9 mouse cellular contexts compared by ENCODE assay signal in the genomic region with DNA sequence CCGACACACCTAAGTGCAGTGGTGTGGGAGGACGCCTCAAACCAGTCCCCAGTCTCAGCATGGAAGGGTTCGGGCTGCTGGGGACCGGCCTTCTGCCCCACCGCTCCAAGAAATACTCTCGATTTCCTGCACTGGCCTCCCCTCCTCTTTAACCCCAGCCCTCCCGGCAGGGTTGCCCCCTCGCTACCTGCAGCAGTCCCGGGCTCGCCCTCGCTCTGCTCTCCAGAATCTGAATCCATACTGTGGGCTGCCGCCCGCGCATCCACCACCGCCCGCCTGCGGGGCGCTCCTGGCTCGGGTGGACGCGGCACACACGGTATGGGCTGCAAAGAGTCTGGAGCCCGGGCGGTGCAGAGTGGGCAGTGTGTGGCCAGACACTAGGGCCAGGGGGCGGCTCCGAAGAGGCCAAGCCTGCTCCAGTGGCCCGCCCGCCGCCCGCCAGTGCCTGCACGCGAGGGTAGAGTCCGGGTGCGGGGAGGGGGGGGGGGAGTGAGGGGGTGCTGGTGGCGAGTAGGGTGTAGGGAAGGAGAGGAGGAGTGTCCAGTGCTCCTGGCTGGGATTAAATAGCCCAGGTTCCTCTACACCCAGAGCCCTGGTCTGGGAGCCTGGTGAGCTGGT. TPM values are rescaled to one million over a fixed set of nuclear protein-coding genes. Genes with fewer than 3 reads are reported as not detected.
DNase-seq lines count a peak whose midpoint lies in the region; TF ChIP-seq lines count a peak whose summit lies in the region.
"Had no signal": no experiment of that assay in that cellular context is flagged by ENCODE, and none has a peak within 500 bp of the region (broad histone marks: within the 10 kb centered on the region; RNA-seq: fewer than 3 reads in every experiment).

A gene (minus strand): TSS at position 357 of the 618 bp plus-strand sequence.

- WGBS in forebrain, embryonic 10.5 days: 1% methylated on average over 34 of the region's 35 CpGs
- WGBS in hindbrain, embryonic 10.5 days: 0% methylated on average over 35 of the region's 35 CpGs

- no peak for TF ChIP-seq CTCF in testis, adult 2 months (IDR thresholded peaks at IDR 0.05; ENCODE audit: control insufficient read depth, insufficient read depth, insufficient replicate concordance, low read depth, low read length)

- no peaks in the 10 kb centered on the region for H3K9me3 ChIP-seq in forebrain, embryonic 10.5 days
- no peaks in the 10 kb centered on the region for H3K9me3 ChIP-seq in hindbrain, embryonic 10.5 days

- H3K36me3 ChIP-seq in testis, adult 2 months (ENCODE audit: control insufficient read depth, insufficient read depth, low read length): no peaks in the 10 kb centered on the region
- H3K36me3 ChIP-seq in forebrain, embryonic 10.5 days (replicated peaks): no peaks in the 10 kb centered on the region
- no peaks in the 10 kb centered on the region for H3K36me3 ChIP-seq in hindbrain, embryonic 10.5 days

- H3K27ac ChIP-seq in testis, adult 2 months (ENCODE audit: control insufficient read depth, insufficient read depth, low read depth, low read length): no peak within 1 kb of the TSS
- H3K27ac ChIP-seq in forebrain, embryonic 10.5 days: peak within 1 kb of the TSS; percentile 74
- peak within 1 kb of the TSS; percentile 84 for H3K27ac ChIP-seq in hindbrain, embryonic 10.5 days

- H3K27me3 ChIP-seq in testis, adult 2 months (ENCODE audit: control insufficient read depth, insufficient read depth, low read length): peaks cover 3% of the 10 kb centered on the region
- peaks cover 41% of the 10 kb centered on the region for H3K27me3 ChIP-seq in forebrain, embryonic 10.5 days (ENCODE audit: poor library complexity, severe bottlenecking)
- peaks cover 38% of the 10 kb centered on the region for H3K27me3 ChIP-seq in hindbrain, embryonic 10.5 days (ENCODE audit: insufficient read depth, poor library complexity, severe bottlenecking)

- TF ChIP-seq POLR2A in testis, adult 2 months (IDR thresholded peaks at IDR 0.05; ENCODE audit: control insufficient read depth, low read depth, low read length): no peak

- H3K4me1 ChIP-seq in testis, adult 2 months (ENCODE audit: control insufficient read depth, insufficient read depth, low read length): peaks cover 14% of the 10 kb centered on the region
- H3K4me1 ChIP-seq in forebrain, embryonic 10.5 days: peaks cover 20% of the 10 kb centered on the region
- H3K4me1 ChIP-seq in hindbrain, embryonic 10.5 days (replicated peaks): peaks cover 22% of the 10 kb centered on the region

- DNase-seq in testis, postnatal 14 days (ENCODE audit: low spot score): no peak
- DNase-seq in forebrain, embryonic 10.5 days (ENCODE audit: extremely low spot score, low spot score): peak; percentile 49
- DNase-seq in hindbrain, embryonic 10.5 days (ENCODE audit: low spot score): peak; percentile 61
- no peak for DNase-seq in layer of hippocampus, postnatal 14 days (ENCODE audit: low spot score in 2 of 2)
- DNase-seq in lung, postnatal 36 days: peak; percentile 42
- peak; percentile 48 for DNase-seq in right cerebral cortex, postnatal 4 days
- DNase-seq in adipocyte (ENCODE audit: low spot score): no peak

- H3K4me3 ChIP-seq in testis, adult 2 months (ENCODE audit: control insufficient read depth, low read depth, low read length): peak within 1 kb of the TSS; percentile 53
- peak within 1 kb of the TSS; percentile 79 for H3K4me3 ChIP-seq in forebrain, embryonic 10.5 days
- peak within 1 kb of the TSS; percentile 79 for H3K4me3 ChIP-seq in hindbrain, embryonic 10.5 days

RNA-seq across cellular contexts. Expression of the gene that starts here (rescaled TPM):
- polyA plus RNA-seq in testis, adult 2 months (2012; rRNA removed): 0.06 TPM in 1 of 2 replicates, not detected in the other
- 0.07 and 0.14 TPM in 2 replicates for polyA plus RNA-seq in forebrain, embryonic 10.5 days (2016; fragmentation: Nextera tagmentation; extraction: Ambion mirVana)
- polyA plus RNA-seq in hindbrain, embryonic 10.5 days (2016; fragmentation: Nextera tagmentation; extraction: Ambion mirVana): 0.16 and 0.24 TPM in 2 replicates
- total RNA-seq in layer of hippocampus, postnatal 14 days (2021): 10 to 100 TPM; 24.3 to 26.7 TPM
- total RNA-seq: neutrophil, adult 5-6 weeks had no signal

Comparison
In these comparisons a context has a peak if more than half of its experiments do, and no peak if none do; other contexts are left out.
1. Peak in DNase-seq, H3K4me3 ChIP-seq and H3K27ac ChIP-seq in forebrain, embryonic 10.5 days; RNA of the gene not detected or under 1 TPM.
2. Peak in DNase-seq, H3K4me3 ChIP-seq and H3K27ac ChIP-seq in hindbrain, embryonic 10.5 days; RNA of the gene not detected or under 1 TPM.
3. DNase-seq: peak in lung, postnatal 36 days (single experiment) and right cerebral cortex, postnatal 4 days (single experiment); none in testis, postnatal 14 days (single experiment), layer of hippocampus, postnatal 14 days (0 of 2) and adipocyte (single experiment).
4. Peak in every context shown above with its lines, with median percentiles within 50 percentile points of each other: H3K4me3 ChIP-seq.